Mouse (Mus musculus) hindbrain, embryonic 16.5 days (tissue): ENCODE data around the gene Gcsh. TPM values are rescaled to one million over a fixed set of nuclear protein-coding genes. Genes with fewer than 3 reads are reported as not detected.

Experiments used
- ATAC-seq: fragments of 200-750 bp; cut with Nextera tagmentation; 2 replicates; pipeline ENCODE4 v1.8.0; 2017; ENCODE audit warnings: moderate TSS enrichment, moderate library complexity
- H3K27ac ChIP-seq: fragments of 300-500 bp; sonication (generic); 2 replicates; pipeline ENCODE4 v1.5.1; 2014; ENCODE audit warnings: low read depth, mild to moderate bottlenecking, control low read depth, low read length, moderate library complexity
- H3K27me3 ChIP-seq: fragments of 300-500 bp; sonication (generic); replicated peaks from 2 replicates; pipeline ENCODE4 v1.6.1; 2014; ENCODE audit warnings: low read length; ENCODE audit not compliant: control insufficient read depth, insufficient read depth
- H3K36me3 ChIP-seq: fragments of 300-500 bp; sonication (generic); 2 replicates; pipeline ENCODE4 v1.6.1; 2014; ENCODE audit warnings: mild to moderate bottlenecking, low read length, moderate library complexity, mixed read lengths; ENCODE audit not compliant: control insufficient read depth, insufficient read depth
- H3K4me1 ChIP-seq: fragments of 300-500 bp; sonication (generic); 2 replicates; pipeline ENCODE4 v1.6.1; 2014; ENCODE audit warnings: low read depth, low read length; ENCODE audit not compliant: control insufficient read depth, insufficient read depth
- H3K4me2 ChIP-seq: fragments of 300-500 bp; sonication (generic); 2 replicates; pipeline ENCODE4 v1.6.1; 2014; ENCODE audit warnings: mild to moderate bottlenecking, low read length, control low read depth, moderate library complexity
- H3K4me3 ChIP-seq: fragments of 300-500 bp; sonication (generic); 2 replicates; pipeline ENCODE4 v1.5.1; 2014; ENCODE audit warnings: mild to moderate bottlenecking, low read length, control low read depth, moderate library complexity
- H3K9ac ChIP-seq: fragments of 300-500 bp; sonication (generic); 2 replicates; pipeline ENCODE4 v1.6.1; 2014; ENCODE audit warnings: low read depth, mild to moderate bottlenecking, control low read depth, low read length, moderate library complexity
- H3K9me3 ChIP-seq: fragments of 300-500 bp; sonication (generic); 2 replicates; pipeline ENCODE4 v1.6.1; 2014; ENCODE audit warnings: mild to moderate bottlenecking, low read length, moderate library complexity; ENCODE audit not compliant: control insufficient read depth
- WGBS: fragments of 180-500 bp; shearing (Covaris S2); extraction: QIAGEN DNeasy Blood & Tissue Kit; methylation state at CpG from one replicate; pipeline ENCODE4 v1.1.7; 2014; 5-methylcytosine and 5-hydroxymethylcytosine counted together
- polyA plus RNA-seq: library from polyadenylated mRNA; unstranded; fragments of >200 nt; fragmentation: Nextera tagmentation; extraction: Ambion mirVana; gene quantifications from 2 replicates; pipeline ENCODE4 v1.2.1, GENCODE M21; 2015

Gene Gcsh
- polyA plus RNA-seq, result 105 and 119 TPM in 2 replicates

DNA sequence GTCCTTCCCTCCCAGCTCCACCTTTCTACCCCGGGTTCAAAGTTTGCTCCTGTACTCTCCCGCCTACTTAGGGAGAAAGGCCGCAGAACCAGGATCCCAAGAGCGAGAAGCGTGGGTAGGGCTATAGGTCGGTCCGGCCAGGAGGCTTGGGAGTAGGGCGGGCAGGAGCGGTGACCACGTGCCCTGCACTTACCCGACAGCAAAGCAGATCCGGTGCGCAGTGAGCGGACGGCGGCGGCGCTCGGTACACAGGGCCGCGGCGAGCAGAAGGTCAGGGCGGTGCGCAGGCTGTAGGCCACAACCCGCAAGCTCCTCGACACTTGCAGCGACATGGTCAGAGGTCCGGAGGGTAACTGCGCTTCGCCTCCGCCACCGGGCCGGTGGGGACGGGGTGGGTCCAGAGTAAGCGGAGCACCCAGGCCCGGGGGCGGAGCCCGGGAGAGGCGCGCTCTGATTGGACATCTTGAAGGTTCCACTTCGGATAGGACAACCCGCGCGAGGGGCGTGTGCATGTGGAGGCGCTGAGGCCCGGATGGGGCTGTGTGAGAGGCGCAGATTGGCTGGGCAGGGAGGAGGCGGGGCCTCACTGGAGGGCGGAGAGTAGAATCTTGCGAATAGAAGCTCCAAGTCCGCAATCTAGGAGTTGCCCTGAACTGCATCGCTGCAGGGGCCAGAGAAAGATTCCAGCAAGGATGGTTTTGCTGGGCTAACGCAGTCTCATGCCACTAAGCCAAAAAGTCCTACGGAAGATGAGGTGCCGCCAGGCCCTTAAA, at the start of gene Gcsh:
TSS of gene Gcsh (minus strand) at position 443 of the 773 bp plus-strand sequence.
- ATAC-seq, result peak; percentile 100
- Histone ChIP-seq H3K9ac (peak within 1 kb of the TSS; percentile 74), H3K4me3 (peak within 1 kb of the TSS; percentile 70), H3K27ac (peak within 1 kb of the TSS; percentile 46; the same call in 1 of the 2 replicates), H3K4me1 (peaks cover 8% of the 10 kb centered on the region), H3K36me3 (no peaks in the 10 kb centered on the region), H3K4me2 (peak within 1 kb of the TSS; percentile 73), H3K9me3 (no peaks in the 10 kb centered on the region), H3K27me3 (no peaks in the 10 kb centered on the region)
- WGBS, result under 1% methylated on average over 56 of the region's 56 CpGs

GRCm38 (mm10) chr8:117039843-117040242, 46.5 kb upstream of the Gcsh start:
- Histone ChIP-seq H3K27ac (no peak overlapping the region), H3K27me3 (no peaks in the 10 kb centered on the region), H3K4me3 (no peak overlapping the region), H3K9me3 (no peaks in the 10 kb centered on the region), H3K9ac (no peak overlapping the region), H3K36me3 (no peaks in the 10 kb centered on the region), H3K4me2 (no peak overlapping the region), H3K4me1 (0 out of 2 replicates have a peak, but pooled peaks cover 6% of the 10 kb centered on the region)
- 34% methylated on average over 7 of the region's 7 CpGs for WGBS
- peak; percentile 79; the same call in 1 of the 2 replicates for ATAC-seq

DNA sequence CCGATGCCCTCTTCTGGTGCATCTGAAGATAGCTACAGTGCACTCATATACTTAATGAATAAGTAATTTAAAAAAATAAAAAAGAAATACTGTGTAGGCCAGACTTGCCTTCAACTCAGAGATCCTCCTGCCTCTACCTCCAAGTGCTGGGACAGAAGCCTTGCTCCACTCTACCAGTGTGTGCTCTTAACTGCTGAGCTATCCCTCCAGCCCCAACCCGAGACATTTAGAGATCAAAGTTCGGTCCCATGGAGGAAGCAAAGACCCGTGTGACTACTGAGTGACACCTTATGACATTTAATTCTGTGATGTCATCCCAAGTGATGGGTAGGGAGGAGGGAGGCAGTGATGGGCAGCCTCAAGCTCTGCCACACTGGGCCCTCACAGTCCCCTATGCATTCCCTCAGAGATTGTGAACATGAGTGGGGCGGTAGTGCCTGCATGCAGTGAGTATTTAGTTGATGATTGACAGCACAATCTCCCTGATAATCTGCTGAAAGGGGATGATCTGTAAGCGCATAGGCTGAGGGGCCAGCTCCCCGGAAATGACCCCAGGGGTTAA, 44.1 kb upstream of the Gcsh start:
- 87% methylated on average over 7 of the region's 7 CpGs for WGBS
- ATAC-seq, result no peak

DNA sequence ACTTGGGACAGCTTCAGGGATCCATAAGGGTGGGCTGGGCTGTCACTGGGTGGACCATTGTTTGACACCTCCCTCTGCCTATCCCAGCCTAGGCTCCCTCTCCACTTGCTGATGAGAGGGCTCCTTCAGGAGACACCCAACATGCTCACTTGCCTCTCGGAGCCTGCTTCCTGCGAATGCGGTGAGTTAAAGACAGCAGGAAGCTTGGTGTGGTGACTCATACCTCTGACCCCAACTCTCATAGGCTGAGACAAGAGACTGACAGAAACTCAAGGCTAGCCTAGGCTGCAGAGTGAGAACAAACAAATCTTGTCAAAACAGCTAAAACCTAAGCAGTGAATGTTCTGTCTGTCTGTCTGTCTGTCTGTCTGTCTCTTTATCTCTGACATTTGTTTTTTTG, 40.1 kb upstream of the Gcsh start:
- H3K36me3 ChIP-seq, result no peaks in the 10 kb centered on the region
- no peaks in the 10 kb centered on the region for H3K27me3 ChIP-seq
- no peak overlapping the region for H3K27ac ChIP-seq
- H3K9me3 ChIP-seq, result no peaks in the 10 kb centered on the region
- no peak for ATAC-seq
- no peak overlapping the region for H3K9ac ChIP-seq
- H3K4me3 ChIP-seq, result no peak overlapping the region
- H3K4me2 ChIP-seq, result no peak overlapping the region
- no peaks in the 10 kb centered on the region for H3K4me1 ChIP-seq
- 82% methylated on average over 3 of the region's 3 CpGs for WGBS

More for the DNA sequence above, 44.1 kb upstream of the Gcsh start:
- H3K27me3 ChIP-seq, result no peaks in the 10 kb centered on the region
- H3K4me2 ChIP-seq, result no peak overlapping the region
- no peak overlapping the region for H3K27ac ChIP-seq
- H3K36me3 ChIP-seq, result no peaks in the 10 kb centered on the region
- no peaks in the 10 kb centered on the region for H3K9me3 ChIP-seq
- 0 out of 2 replicates have a peak, but pooled peaks cover 6% of the 10 kb centered on the region for H3K4me1 ChIP-seq
- no peak overlapping the region for H3K9ac ChIP-seq
- H3K4me3 ChIP-seq, result no peak overlapping the region

DNA sequence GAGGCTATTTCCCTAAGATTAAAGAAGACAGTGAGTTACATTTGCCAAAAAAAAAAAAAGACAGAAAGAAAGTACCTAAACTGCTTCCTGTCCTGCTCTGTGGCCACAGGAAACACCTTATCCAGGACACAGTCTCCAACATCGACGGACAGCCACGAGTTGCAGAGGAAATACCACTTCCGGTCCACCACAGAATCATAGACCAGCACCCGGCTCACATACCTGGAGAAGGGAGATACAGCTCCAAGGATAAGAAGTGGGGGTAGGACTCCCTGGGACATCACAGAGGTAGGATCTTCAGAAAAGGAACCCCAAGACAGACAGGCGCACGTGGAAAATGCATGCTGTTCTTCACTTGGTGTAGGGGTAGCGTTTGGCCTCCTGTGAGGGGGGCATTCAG, 39.3 kb upstream of the Gcsh start:
- ATAC-seq, result no peak
- no peaks in the 10 kb centered on the region for H3K9me3 ChIP-seq
- H3K4me3 ChIP-seq, result no peak overlapping the region
- no peaks in the 10 kb centered on the region for H3K36me3 ChIP-seq
- no peak overlapping the region for H3K27ac ChIP-seq
- no peak overlapping the region for H3K9ac ChIP-seq
- no peaks in the 10 kb centered on the region for H3K27me3 ChIP-seq
- WGBS, result 82% methylated on average over 8 of the region's 8 CpGs
- H3K4me2 ChIP-seq, result no peak overlapping the region
- H3K4me1 ChIP-seq, result no peaks in the 10 kb centered on the region

DNA sequence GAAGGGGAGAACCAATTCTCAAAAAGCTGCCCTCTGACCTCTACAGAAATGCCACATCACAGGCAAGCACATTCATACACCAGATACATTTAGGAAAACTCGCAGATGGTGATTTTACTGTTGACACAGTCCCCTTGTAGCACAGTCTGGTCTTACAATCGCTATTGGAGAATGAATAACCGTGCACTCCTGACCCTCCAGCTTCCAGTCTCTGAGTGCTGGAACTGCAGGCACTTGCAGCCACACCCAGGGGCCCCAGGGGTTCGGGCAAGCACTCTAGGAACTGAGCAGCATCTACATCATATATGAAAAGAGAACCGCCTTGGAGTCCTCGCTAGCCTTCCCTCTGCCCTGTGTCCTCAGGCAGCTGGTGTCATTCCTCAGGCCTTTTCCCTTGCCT, 38.1 kb upstream of the Gcsh start:
- no peak for ATAC-seq

DNA sequence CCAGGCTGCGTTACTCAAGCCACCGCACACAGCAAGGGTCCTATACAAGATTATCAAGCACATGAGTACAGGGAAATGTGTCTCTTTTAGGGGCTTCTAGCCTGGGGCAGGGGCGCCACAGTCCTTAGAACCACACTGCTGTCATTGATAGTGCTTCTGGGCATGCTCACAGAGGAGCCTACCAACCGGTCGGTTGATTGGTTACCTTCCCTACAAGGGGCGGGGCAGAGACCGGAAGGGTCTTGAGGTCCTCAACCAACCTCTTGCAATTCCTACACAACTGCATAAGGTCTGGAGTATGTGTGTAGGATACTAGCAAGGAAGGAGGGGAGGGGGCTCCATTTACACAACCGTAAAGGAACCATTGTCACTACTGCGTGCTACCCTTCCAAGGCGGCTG, 35.3 kb upstream of the Gcsh start:
- ATAC-seq, result no peak
- no peak overlapping the region for H3K4me2 ChIP-seq
- 94% methylated on average over 10 of the region's 10 CpGs for WGBS
- no peak overlapping the region for H3K4me3 ChIP-seq
- H3K27ac ChIP-seq, result no peak overlapping the region
- H3K9ac ChIP-seq, result no peak overlapping the region
- no peaks in the 10 kb centered on the region for H3K27me3 ChIP-seq
- H3K9me3 ChIP-seq, result no peaks in the 10 kb centered on the region
- no peaks in the 10 kb centered on the region for H3K36me3 ChIP-seq
- no peaks in the 10 kb centered on the region for H3K4me1 ChIP-seq

More for the DNA sequence above, 38.1 kb upstream of the Gcsh start:
- H3K9ac ChIP-seq, result no peak overlapping the region
- whole genome bisulfite sequencing, result 79% methylated on average over 6 of the region's 6 CpGs
- H3K27me3 ChIP-seq, result no peaks in the 10 kb centered on the region
- H3K4me2 ChIP-seq, result no peak overlapping the region
- no peaks in the 10 kb centered on the region for H3K4me1 ChIP-seq
- no peaks in the 10 kb centered on the region for H3K36me3 ChIP-seq
- H3K27ac ChIP-seq, result no peak overlapping the region
- no peaks in the 10 kb centered on the region for H3K9me3 ChIP-seq
- no peak overlapping the region for H3K4me3 ChIP-seq

- Histone ChIP-seq H3K4me1 (no peaks in the 10 kb centered on the region), H3K36me3 (no peaks in the 10 kb centered on the region), H3K4me3 (no peak overlapping the region), H3K27ac (no peak overlapping the region), H3K4me2 (no peak overlapping the region), H3K9me3 (no peaks in the 10 kb centered on the region), H3K9ac (no peak overlapping the region), H3K27me3 (no peaks in the 10 kb centered on the region)
- 90% methylated on average over 5 of the region's 5 CpGs for WGBS
- no peak for ATAC-seq
Observed at GRCm38 (mm10) chr8:117027601-117028000, 34.3 kb upstream of the Gcsh start.

- Histone ChIP-seq H3K4me2 (no peak overlapping the region), H3K36me3 (no peaks in the 10 kb centered on the region), H3K4me1 (no peaks in the 10 kb centered on the region), H3K4me3 (no peak overlapping the region), H3K27me3 (no peaks in the 10 kb centered on the region), H3K9ac (no peak overlapping the region), H3K9me3 (no peaks in the 10 kb centered on the region), H3K27ac (no peak overlapping the region)
- 70% methylated on average over 1 of the region's 1 CpGs for WGBS
- ATAC-seq, result no peak
Observed at GRCm38 (mm10) chr8:117022297-117022993, 29.1 kb upstream of the Gcsh start.
